Mouse (Mus musculus) liver, adult 2 months (tissue): ENCODE measurements around the gene Npnt. TPM values are rescaled to one million over a fixed set of nuclear protein-coding genes. Genes with fewer than 3 reads are reported as not detected.

Source experiments
- DNase-seq: peaks from one replicate; pipeline ENCODE4 v3.0.0-alpha.2; 2011; ENCODE audit warnings: low read depth, low spot score; ENCODE audit errors: extremely low read depth
- H3K27ac ChIP-seq: fragments of 200-500 bp; replicated peaks from 2 replicates; pipeline ENCODE4 v1.5.1; 2012; ENCODE audit warnings: low read depth, mild to moderate bottlenecking, control low read depth, inconsistent platforms, low read length; ENCODE audit not compliant: insufficient read depth
- H3K27me3 ChIP-seq: fragments of 200-500 bp; 2 replicates; pipeline ENCODE4 v1.6.1; 2012; ENCODE audit warnings: mild to moderate bottlenecking, moderate library complexity, low read length, inconsistent platforms; ENCODE audit not compliant: control insufficient read depth, insufficient read depth
- H3K36me3 ChIP-seq: fragments of 200-500 bp; 2 replicates; pipeline ENCODE4 v1.6.1; 2012; ENCODE audit warnings: low read length, inconsistent platforms; ENCODE audit not compliant: control insufficient read depth, insufficient read depth
- H3K4me1 ChIP-seq: fragments of 200-500 bp; 2 replicates; pipeline ENCODE4 v1.6.1; 2011; ENCODE audit warnings: low read length; ENCODE audit not compliant: control insufficient read depth, insufficient read depth
- H3K4me3 ChIP-seq: fragments of 200-500 bp; 2 replicates; pipeline ENCODE4 v1.5.1; 2011; ENCODE audit warnings: low read depth, mild to moderate bottlenecking, control low read depth, low read length, moderate library complexity; ENCODE audit not compliant: insufficient read depth
- H3K79me2 ChIP-seq: fragments of 200-500 bp; 2 replicates; pipeline ENCODE4 v1.6.1; 2012; ENCODE audit warnings: inconsistent platforms, mild to moderate bottlenecking, low read length, moderate library complexity; ENCODE audit not compliant: control insufficient read depth, insufficient read depth
- H3K9ac ChIP-seq: fragments of 200-500 bp; 2 replicates; pipeline ENCODE4 v1.6.1; 2012; ENCODE audit warnings: low read depth, mild to moderate bottlenecking, control low read depth, inconsistent platforms, low read length
- CTCF ChIP-seq: fragments of 200-500 bp; IDR thresholded peaks from 2 replicates; pipeline ENCODE4 v1.5.1; 2011; ENCODE audit warnings: low read depth, low read length, control low read depth
- POLR2A ChIP-seq: fragments of 200-500 bp; IDR thresholded peaks from 2 replicates; pipeline ENCODE4 v1.6.1; 2011; ENCODE audit warnings: low read length, control low read depth; ENCODE audit not compliant: insufficient read depth; ENCODE audit errors: extremely low read depth
- WGBS: fragments of 180-500 bp; shearing (Covaris S2); methylation state at CpG from one replicate; pipeline ENCODE4 v1.1.7; 2018; 5-methylcytosine and 5-hydroxymethylcytosine counted together
- polyA plus RNA-seq: library from polyadenylated mRNA; depleted of rRNA; stranded (reverse); fragments of >200 nt; gene quantifications from 2 replicates; pipeline ENCODE4 v1.2.3, GENCODE M21; 2012; rRNA removed
- total RNA-seq: library from RNA; depleted of rRNA; stranded (reverse); fragments of >200 nt; gene quantifications from 2 replicates; pipeline ENCODE4 v1.2.3, GENCODE M21; 2014; rRNA removed

Npnt gene
- 0.07 and 0.09 TPM in 2 replicates for total RNA-seq
- polyA plus RNA-seq: 0.37 and 0.39 TPM in 2 replicates

DNA sequence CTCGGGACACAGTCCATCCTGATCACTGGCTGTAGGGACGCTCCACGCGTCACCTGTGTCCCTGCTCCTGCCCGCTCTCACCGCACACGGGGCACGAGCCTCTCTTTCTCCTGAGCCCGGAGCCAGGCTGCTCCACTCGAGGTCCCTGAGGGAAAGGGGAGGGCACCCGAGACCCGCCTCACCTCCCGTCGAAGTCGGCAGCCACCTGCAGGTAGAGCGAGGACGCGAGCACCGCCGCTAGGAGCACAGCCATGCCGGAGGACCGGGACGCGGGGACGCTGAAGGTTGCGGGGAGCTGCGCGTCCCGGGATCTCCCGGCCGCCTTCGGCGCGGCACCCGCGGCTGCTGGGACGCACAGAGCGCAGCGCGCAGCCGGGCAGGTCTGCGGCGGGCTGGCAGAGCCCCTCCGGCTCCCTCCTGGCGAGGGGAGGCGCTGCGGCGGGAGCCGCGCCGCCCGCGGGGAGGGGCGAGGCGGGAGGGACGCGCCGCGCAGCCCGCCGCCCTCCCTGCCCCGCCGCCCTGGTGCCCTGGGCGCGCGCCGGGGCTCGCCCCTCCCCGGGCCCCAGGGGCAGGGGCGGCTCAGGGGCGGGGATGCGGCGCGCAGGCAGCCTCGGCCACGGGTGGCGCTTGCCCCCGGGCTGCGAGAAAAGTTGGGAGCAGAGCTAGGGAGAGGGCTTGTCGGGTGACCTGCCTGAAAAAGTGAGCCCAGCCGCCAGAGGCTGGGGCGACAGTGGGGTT lies at the start of gene Npnt:
Npnt (minus strand) TSS at position 501 of the 738 bp plus-strand sequence.
- WGBS: under 1% methylated on average over 79 of the region's 82 CpGs

DNA sequence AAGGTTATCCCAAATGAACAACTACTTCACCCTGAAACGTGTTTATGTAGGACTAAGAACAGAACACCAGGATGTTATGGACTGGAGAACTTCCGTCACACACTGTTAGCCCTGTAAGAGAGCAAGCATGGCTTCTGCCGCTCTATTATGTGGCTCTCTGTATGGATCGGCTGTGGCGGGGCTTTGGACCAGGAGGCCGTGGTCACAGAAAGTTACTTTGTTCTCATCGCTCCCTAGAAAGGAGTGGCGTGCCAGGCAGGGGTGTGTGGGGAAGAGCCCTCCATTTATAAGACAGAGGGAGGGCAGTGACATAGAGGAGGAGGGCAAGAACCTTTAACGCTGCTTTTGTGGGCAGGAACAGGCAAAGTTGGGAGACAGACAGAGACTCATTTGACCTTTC lies 46.2 kb upstream of the Npnt start:
- 95% methylated on average over 9 of the region's 9 CpGs for WGBS
- TF ChIP-seq POLR2A: no peak
- TF ChIP-seq CTCF: no peak
- no peak overlapping the region for H3K9ac ChIP-seq
- H3K27ac ChIP-seq: no peak overlapping the region
- no peak overlapping the region for H3K4me3 ChIP-seq
- H3K36me3 ChIP-seq: peaks cover 2% of the 10 kb centered on the region; the same call in 1 of the 2 replicates
- H3K79me2 ChIP-seq: no peaks in the 10 kb centered on the region
- no peak for DNase-seq
- no peaks in the 10 kb centered on the region for H3K4me1 ChIP-seq
- no peaks in the 10 kb centered on the region for H3K27me3 ChIP-seq

More for the DNA sequence above, at the start of gene Npnt:
- Histone ChIP-seq H3K36me3 (no peaks in the 10 kb centered on the region), H3K79me2 (no peaks in the 10 kb centered on the region), H3K4me1 (peaks cover 7% of the 10 kb centered on the region; the same call in 1 of the 2 replicates), H3K27ac (no peak within 1 kb of the TSS), H3K9ac (peak within 1 kb of the TSS; percentile 46), H3K4me3 (peak within 1 kb of the TSS; percentile 48), H3K27me3 (peaks cover 16% of the 10 kb centered on the region)
- peak; percentile 29 for DNase-seq
- TF ChIP-seq POLR2A (no peak), CTCF (peak; percentile 18; the same call in 1 of the 2 replicates)

DNA sequence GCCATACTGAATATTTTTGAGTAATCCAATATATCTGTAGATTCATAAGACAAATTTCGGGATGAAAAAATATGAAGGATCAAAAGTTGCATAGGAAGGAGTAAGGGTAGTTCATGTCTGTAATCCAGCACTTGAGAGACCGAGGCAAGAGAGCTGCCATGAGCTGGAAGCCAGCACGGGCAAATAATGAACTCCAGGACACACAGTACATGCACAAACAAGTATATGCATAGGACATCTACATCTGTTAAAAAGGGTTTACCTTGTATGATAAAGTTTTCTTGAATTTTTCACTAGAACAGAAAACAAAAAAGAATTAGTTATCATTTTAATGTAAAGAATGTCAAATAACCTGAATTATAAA lies 45.8 kb upstream of the Npnt start:
- Histone ChIP-seq H3K27me3 (no peaks in the 10 kb centered on the region), H3K4me1 (no peaks in the 10 kb centered on the region), H3K9ac (no peak overlapping the region), H3K27ac (no peak overlapping the region), H3K4me3 (no peak overlapping the region), H3K36me3 (peaks cover 2% of the 10 kb centered on the region; the same call in 1 of the 2 replicates), H3K79me2 (no peaks in the 10 kb centered on the region)
- no peak for TF ChIP-seq POLR2A
- no peak for TF ChIP-seq CTCF
- WGBS: 97% methylated on average over 3 of the region's 3 CpGs
- no peak for DNase-seq

DNA sequence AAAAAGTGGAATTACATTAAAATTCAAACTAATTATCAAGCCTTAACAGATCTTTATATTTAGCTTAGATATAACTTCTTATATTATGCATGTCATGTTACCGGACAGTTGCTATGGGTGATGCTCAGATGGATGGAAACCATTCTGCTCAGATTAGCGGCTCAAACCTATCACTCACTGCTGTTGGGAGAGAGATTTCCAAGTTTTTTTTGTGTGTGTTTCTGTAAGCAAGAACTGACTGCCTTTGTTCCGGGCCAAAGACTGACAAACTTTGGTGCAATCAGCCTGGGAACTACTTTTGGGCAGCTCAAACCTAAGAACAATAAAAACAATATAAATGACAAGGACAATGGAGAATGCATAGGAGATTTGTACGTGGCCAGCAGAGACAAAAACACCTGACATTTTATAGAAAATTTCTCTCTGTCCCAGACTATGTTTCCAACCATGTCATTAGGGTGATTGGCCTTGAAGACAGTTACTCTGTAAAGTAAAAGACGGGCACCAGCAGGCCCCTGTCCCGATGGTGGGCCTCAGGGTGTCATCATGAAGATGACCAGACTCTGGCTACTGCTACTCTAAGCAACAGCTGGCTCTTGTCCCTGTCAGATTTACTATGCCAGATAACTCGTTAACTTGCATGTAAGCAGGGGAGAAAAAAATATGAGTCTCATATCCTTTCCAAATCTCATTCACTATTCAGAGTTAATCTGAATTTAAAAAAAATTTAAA lies 45.2 kb upstream of the Npnt start:
- DNase-seq: no peak
- no peaks in the 10 kb centered on the region for H3K79me2 ChIP-seq
- no peak overlapping the region for H3K4me3 ChIP-seq
- no peaks in the 10 kb centered on the region for H3K4me1 ChIP-seq
- H3K9ac ChIP-seq: no peak overlapping the region
- no peaks in the 10 kb centered on the region for H3K27me3 ChIP-seq
- H3K27ac ChIP-seq: no peak overlapping the region
- 89% methylated on average over 7 of the region's 7 CpGs for WGBS
- TF ChIP-seq CTCF (no peak), POLR2A (no peak)
- peaks cover 2% of the 10 kb centered on the region; the same call in 1 of the 2 replicates for H3K36me3 ChIP-seq

DNA sequence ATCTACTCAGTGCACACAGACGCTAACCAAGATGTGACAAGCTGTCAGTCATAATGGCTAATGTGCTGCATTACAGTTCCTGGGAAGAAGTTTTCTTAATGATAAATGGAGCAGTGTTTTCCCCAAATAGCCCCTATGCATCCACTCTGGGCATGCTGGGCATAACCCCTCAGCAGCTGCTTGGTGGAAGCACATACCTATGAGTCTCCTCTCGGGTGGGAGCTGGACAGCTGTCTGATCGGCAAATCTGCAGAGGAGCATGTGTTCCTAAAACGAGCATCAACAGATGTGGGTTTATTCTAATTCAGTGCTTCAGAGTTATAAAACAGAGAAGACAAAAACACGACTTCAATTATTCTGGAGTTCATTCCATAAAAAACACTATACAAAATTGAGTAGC lies 36.1 kb upstream of the Npnt start:
- Histone ChIP-seq H3K79me2 (no peaks in the 10 kb centered on the region), H3K9ac (no peak overlapping the region), H3K4me1 (no peaks in the 10 kb centered on the region), H3K4me3 (no peak overlapping the region), H3K27ac (no peak overlapping the region), H3K36me3 (no peaks in the 10 kb centered on the region; the same call in 1 of the 2 replicates), H3K27me3 (no peaks in the 10 kb centered on the region)
- no peak for DNase-seq
- 97% methylated on average over 5 of the region's 5 CpGs for WGBS
- TF ChIP-seq CTCF (no peak), POLR2A (no peak)
